In the genomic region with DNA sequence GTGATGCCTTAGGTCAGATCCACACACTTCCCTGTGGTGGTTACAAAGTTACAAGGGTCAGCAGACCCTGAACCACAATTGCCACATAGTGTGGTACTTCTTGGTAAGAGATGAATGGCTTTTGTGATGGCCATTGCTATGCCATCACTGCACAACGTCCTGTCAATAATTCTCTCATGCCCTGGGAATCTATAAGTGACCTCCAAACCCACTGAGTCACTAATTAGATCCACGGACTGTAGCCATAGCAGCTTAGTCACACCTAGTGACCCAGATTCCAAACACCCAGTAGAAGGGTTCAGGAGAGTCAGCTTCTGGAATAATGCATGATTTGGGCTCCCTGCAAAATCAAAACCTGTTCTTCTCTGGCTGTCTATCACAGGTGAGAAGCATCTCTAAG, we compare ENCODE assay signal across 14 mouse cellular contexts.
"Had no signal": no experiment of that assay in that cellular context is flagged by ENCODE, and none has a peak within 500 bp of the region (broad histone marks: within the 10 kb centered on the region; RNA-seq: fewer than 3 reads in every experiment).

No protein-coding gene starts in this region.

- H3K27me3 ChIP-seq: liver, embryonic 12.5 days; lung, embryonic 15.5 days; midbrain, embryonic 12.5 days; neural tube, embryonic 13.5 days had no signal

- DNase-seq: kidney, postnatal 10 days; lung, postnatal 14 days; retina, postnatal 1 day; right cerebral cortex, postnatal 4 days; spleen, adult 18-20 months; thymus, adult 18-20 months; thymus, postnatal 14 days had no signal

- H3K9ac ChIP-seq: liver, embryonic 12.5 days; lung, embryonic 15.5 days; midbrain, embryonic 12.5 days; neural tube, embryonic 13.5 days had no signal

- H3K4me3 ChIP-seq: left cerebral cortex, adult 2 months; limb, embryonic 10.5 days; liver, embryonic 12.5 days; lung, embryonic 15.5 days; midbrain, embryonic 12.5 days; neural tube, embryonic 13.5 days had no signal

- H3K4me2 ChIP-seq: liver, embryonic 12.5 days; lung, embryonic 15.5 days; midbrain, embryonic 12.5 days; neural tube, embryonic 13.5 days had no signal

- H3K9me3 ChIP-seq: limb, embryonic 10.5 days; liver, embryonic 12.5 days; lung, embryonic 15.5 days; midbrain, embryonic 12.5 days; neural tube, embryonic 13.5 days had no signal

- H3K27ac ChIP-seq: left cerebral cortex, adult 2 months; limb, embryonic 10.5 days; liver, embryonic 12.5 days; lung, embryonic 15.5 days; midbrain, embryonic 12.5 days; neural tube, embryonic 13.5 days had no signal

- ATAC-seq: liver, embryonic 12.5 days; midbrain, embryonic 16.5 days had no signal
